Mouse (Mus musculus) right cerebral cortex, adult 18-20 months (tissue): ENCODE measurements around the gene Lrba.
A peak's percentile ranks its signal among the peaks of the same experiment; 100 is the strongest.

Source experiments
- DNase-seq: peaks from one replicate; pipeline ENCODE4 v3.0.0; 2022; ENCODE audit warnings: mixed read lengths

Gene Lrba

DNA sequence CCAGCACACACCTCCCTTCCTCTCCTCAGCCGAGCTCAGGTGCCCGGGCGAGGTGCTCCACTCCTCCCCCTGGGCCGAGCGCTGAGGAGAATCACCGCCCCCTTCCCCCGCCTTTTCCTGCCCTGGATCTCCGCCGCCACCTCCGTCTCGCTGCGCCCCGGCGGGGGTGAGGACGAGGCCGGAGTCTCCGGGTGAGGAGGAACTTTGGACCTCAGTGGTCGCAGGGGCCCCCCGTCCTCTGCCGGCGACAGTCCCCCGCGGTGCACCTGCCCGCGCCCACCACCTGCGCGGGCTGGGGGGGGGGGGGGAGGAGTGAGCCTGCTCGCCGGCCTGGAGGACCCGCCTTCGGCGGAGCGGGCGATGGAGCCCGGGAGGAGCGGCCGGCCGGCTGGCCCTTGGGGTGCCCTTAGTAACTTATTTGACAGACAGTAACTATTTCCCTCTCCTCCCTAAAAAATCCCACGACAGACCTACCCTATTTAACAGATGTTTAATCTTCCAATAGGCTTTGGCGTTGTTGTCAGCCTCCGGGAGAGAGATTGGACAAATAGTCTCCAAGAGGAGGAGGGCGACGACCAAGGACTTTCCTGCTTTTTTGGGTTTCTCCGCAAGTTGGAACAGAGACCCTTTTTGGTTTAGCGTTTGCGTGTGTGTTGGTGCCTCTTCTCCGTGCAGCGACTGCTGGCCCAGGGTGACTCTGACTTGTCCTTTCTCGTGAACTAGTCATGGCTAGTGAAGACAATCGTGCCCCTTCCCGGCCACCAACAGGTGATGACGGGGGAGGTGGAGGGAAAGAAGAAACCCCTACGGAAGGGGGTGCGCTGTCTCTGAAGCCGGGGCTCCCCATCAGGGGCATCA is at the start of gene Lrba:
TSS of gene Lrba (plus strand) at position 117 of the 858 bp plus-strand sequence.
- DNase-seq: peak; percentile 80

DNA sequence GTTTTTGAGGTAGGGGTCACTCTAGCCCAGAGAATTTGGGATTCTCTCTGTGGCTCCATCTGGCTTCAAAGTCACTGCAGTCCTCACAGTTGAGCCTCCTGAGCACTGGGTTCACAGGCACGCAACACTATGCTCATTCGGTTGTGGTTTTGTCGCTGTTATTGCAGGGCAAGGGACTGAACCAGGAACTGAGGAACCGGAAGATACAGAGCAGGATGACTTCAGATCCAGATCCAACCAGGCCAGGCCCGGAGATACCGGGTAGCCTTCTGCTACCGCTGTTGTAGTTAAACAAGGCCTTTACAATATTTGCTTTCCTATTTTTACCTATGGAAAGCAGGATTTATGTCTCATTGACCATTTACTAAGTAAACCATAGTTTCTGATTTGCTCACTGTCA is 44.8 kb upstream of the Lrba start:
- DNase-seq: no peak

DNA sequence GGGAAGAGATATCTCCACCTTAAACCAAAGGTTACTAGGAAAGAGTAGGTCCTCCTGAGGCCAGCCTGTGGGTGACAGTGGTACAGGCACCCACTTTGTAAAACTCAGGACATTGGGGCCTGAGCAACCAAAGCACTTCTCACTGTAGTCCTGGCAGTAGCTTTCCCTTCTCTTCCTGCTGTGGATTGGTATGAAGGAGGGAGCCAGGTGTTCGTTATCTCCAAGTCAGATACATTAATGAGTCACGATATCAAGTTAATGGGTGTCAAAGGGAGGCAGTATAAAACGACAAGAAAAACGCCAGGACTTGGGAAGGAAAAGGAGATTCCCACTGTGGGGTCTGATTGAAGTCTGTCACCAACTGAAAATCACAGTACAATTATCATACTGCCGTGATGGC is 43.4 kb upstream of the Lrba start:
- no peak for DNase-seq

- no peak for DNase-seq
Observed at GRCm38 (mm10) chr3:86184546-86184945, 39.9 kb upstream of the Lrba start.

GRCm38 (mm10) chr3:86187736-86188389 is 36.6 kb upstream of the Lrba start:
- DNase-seq: no peak

- DNase-seq: peak; percentile 46
Observed at GRCm38 (mm10) chr3:86195981-86196380, 28.5 kb upstream of the Lrba start.

- DNase-seq: no peak
Observed at GRCm38 (mm10) chr3:86196471-86196870, 28.0 kb upstream of the Lrba start.

DNA sequence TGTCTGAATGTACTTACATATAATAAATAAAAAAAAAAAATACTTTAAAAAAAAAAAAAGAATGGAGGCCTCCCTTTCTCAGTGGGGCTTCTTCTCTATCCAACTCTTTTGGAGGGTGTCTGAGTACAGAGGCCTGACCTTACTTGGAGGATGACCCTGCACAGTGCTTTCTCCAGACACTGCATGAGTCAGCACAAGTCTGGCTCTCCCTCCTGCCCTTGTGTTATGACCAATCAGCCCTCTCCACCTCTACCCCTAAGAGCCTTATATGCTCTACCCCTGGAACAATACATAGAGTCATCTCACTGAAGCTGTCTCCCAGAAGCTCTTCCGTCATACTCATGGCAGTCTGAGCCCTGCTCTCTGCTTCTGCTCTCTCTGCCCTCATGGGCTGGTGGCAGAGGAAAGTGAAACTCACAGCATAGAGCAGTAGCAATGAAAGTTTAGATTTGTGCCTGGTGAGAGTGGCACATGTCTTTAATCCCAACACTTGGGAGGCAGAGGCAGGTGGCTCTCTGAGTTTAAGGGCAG is 22.8 kb upstream of the Lrba start:
- no peak for DNase-seq

GRCm38 (mm10) chr3:86202449-86202848 is 22.0 kb upstream of the Lrba start:
- no peak for DNase-seq

DNA sequence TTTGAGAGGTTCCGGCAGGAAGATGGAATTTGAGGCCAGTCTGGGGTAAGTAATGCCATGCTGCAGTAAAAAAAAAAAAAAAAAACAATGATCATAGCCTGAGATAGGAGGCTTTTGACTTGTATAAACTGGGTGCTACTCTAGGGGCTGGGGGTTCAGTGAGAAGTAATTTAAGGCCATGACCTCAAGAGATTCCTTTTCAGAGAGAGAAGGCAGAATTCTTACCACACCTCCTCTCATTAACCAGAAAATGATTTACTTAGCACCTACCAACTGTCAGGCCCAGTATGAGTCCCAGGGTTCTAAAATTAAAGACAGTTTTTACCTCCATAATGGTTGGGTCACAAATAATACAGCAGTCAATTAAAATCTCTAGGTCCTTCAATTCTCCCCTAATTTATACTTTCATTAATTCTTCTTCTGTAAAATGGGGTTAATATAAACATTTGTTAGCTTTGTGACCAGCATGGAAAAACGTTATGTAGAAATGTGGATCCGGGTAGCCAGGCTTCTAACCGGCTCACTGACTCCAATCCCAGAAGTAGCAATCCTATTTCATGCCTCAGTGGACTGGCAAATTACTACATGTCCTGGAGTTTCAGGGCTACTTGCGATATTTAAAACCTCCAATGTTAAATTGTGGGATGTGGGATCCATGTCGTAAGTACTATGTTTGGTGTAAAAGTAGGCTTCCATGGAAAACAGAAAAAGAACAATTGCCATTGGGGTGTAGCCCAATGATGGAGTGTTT is 19.7 kb upstream of the Lrba start:
- DNase-seq: no peak

DNA sequence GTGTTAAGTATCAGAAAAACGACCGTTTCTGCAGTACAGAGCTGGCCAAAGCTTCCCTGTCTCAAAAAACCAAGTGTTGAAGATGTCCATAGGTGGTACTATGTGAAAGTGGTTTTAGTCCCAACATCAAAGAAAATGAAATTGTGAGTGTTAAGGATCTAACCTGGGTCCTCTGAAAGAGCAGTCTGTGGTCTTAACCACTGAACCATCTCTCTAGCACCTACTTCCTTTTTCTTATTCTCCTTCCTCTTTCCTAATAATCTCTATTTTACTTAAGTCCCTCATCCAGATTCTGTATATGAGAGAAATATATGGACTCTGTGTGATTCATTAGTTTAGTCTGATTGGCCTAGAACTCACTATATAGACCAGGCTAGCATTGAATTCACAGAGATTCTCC is 17.9 kb upstream of the Lrba start:
- no peak for DNase-seq

- no peak for DNase-seq
Observed at GRCm38 (mm10) chr3:86210267-86210939, 14.1 kb upstream of the Lrba start.

GRCm38 (mm10) chr3:86210959-86211358 is 13.5 kb upstream of the Lrba start:
- no peak for DNase-seq

- DNase-seq: no peak
Observed at GRCm38 (mm10) chr3:86214248-86214647, 10.2 kb upstream of the Lrba start.

GRCm38 (mm10) chr3:86223634-86224313 is 706 bp upstream of the Lrba start:
- DNase-seq: peak; percentile 92

DNA sequence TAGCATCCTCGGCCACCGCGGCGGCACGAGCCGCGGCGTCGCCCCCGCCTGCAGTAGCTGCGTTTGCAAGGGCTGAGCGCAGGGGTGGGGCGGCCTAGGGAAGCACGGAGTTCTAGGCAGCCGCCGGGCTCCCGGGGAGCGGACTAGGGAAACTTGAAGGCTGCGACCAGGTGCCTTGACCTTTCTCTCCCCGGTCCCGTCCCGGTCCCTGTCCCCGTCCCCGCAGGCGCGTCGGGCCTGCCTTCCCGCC is 241 bp upstream of the Lrba start:
- no peak for DNase-seq

DNA sequence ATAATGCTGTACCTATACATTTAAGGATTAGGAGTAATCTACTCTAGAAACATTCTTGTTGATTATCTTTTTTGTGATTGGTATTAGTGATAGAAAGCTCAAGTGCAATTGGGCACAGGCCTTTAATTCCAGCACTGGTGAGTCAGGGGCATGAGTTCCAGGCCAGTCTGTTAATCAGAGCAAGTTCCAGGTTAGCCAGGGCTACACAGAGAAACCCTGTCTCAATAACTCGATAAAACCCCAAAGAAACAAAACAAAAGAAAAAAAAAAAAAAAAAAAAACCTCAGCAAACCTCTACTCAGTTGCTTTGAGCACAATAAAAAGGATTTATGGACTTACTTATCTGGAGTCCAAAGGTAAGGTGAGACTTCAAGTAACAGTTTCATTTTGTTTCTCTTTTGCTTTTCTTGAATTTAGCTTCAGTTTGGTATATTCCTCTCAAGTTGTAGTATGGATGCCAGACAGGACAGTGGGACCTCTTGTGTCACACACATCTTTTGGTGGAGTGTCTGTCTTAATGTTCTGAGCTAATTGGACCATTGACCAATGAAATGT is 7.1 kb downstream of the Lrba start:
- no peak for DNase-seq

GRCm38 (mm10) chr3:86247193-86247592 is 22.7 kb downstream of the Lrba start:
- no peak for DNase-seq

GRCm38 (mm10) chr3:86251212-86251611 is 26.7 kb downstream of the Lrba start:
- DNase-seq: no peak

GRCm38 (mm10) chr3:86252588-86252987 is 28.1 kb downstream of the Lrba start:
- DNase-seq: no peak

GRCm38 (mm10) chr3:86253071-86253470 is 28.6 kb downstream of the Lrba start:
- no peak for DNase-seq

DNA sequence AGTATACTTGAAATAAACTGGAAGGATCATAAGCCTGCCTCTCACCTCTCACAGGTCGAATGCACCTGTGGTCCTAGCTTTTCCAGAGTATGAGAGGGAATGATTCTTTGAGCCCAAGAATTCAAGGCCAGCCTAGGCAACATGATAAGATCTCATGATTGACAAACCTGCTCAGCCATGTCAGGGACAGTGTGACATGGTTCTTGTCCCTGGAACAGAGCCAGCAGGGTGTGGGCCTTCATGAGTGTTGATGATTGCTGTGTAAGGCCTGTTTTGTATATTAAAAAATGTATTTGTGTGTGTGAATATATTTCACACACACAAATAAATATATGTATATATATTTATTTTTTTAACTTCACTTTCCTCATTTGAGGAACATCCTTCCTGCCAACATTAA is 29.3 kb downstream of the Lrba start:
- DNase-seq: no peak
